Mouse (Mus musculus) forelimb bud, embryonic 11.5 days (tissue): Measurements from ENCODE around the gene Pnliprp1.

ENCODE experiments used
- DNase-seq: peaks from one replicate; pipeline ENCODE4 v3.0.0-alpha.2; 2012; ENCODE audit warnings: low read depth, low spot score

Gene Pnliprp1

GRCm38 (mm10) chr19:58776461-58776860 is 47.8 kb downstream of the Pnliprp1 start:
- DNase-seq = no peak

- DNase-seq = no peak
Observed at GRCm38 (mm10) chr19:58781566-58781965, 52.9 kb downstream of the Pnliprp1 start.

GRCm38 (mm10) chr19:58783938-58784337 is 55.3 kb downstream of the Pnliprp1 start:
- no peak for DNase-seq

- DNase-seq = no peak
Observed at GRCm38 (mm10) chr19:58789194-58789593, 60.5 kb downstream of the Pnliprp1 start.
